Mouse (Mus musculus) liver, postnatal 0 days (tissue): Measurements from ENCODE around the gene Tecpr2.

Experiments used
- CTCF ChIP-seq: sonication (generic); IDR thresholded peaks from 2 replicates; pipeline ENCODE4 v1.5.1; 2016; ENCODE audit warnings: antibody characterized with exemption, low read depth
- EP300 ChIP-seq: IDR thresholded peaks from 2 replicates; pipeline ENCODE4 v1.6.1; 2016; ENCODE audit warnings: antibody characterized with exemption, low read depth, mild to moderate bottlenecking

DNA sequence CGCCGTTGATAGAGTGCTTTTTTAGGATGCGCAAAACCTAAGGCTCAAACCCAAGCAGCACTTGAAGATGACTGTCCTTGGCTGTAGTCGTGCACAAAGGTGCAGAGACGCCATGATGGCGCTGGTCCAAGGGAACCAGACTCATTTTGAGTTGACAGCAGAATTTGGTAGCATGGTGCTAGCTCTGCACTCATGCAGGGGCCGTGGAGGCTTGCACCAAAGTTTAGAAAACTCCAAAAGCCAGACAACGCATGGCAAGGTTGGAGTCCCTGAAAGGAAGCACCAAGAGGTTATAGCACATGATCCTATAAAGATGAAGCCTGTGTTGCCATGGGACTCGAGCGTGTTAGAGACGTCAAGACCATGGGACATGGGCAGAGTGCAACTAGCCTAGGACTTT is 129.0 kb downstream of the Tecpr2 start:
- TF ChIP-seq CTCF (no peak), EP300 (no peak)
